Mouse (Mus musculus) liver, adult 2 months (tissue): Measurements from ENCODE around the gene Trat1. TPM values are rescaled to one million over a fixed set of nuclear protein-coding genes. Genes with fewer than 3 reads are reported as not detected.

Experiments used
- DNase-seq: peaks from one replicate; pipeline ENCODE4 v3.0.0-alpha.2; 2011; ENCODE audit warnings: low read depth, low spot score; ENCODE audit errors: extremely low read depth
- H3K27ac ChIP-seq: fragments of 200-500 bp; replicated peaks from 2 replicates; pipeline ENCODE4 v1.5.1; 2012; ENCODE audit warnings: low read depth, mild to moderate bottlenecking, control low read depth, inconsistent platforms, low read length; ENCODE audit not compliant: insufficient read depth
- H3K27me3 ChIP-seq: fragments of 200-500 bp; 2 replicates; pipeline ENCODE4 v1.6.1; 2012; ENCODE audit warnings: mild to moderate bottlenecking, moderate library complexity, low read length, inconsistent platforms; ENCODE audit not compliant: control insufficient read depth, insufficient read depth
- H3K36me3 ChIP-seq: fragments of 200-500 bp; 2 replicates; pipeline ENCODE4 v1.6.1; 2012; ENCODE audit warnings: low read length, inconsistent platforms; ENCODE audit not compliant: control insufficient read depth, insufficient read depth
- H3K4me1 ChIP-seq: fragments of 200-500 bp; 2 replicates; pipeline ENCODE4 v1.6.1; 2011; ENCODE audit warnings: low read length; ENCODE audit not compliant: control insufficient read depth, insufficient read depth
- H3K4me3 ChIP-seq: fragments of 200-500 bp; 2 replicates; pipeline ENCODE4 v1.5.1; 2011; ENCODE audit warnings: low read depth, mild to moderate bottlenecking, control low read depth, low read length, moderate library complexity; ENCODE audit not compliant: insufficient read depth
- H3K79me2 ChIP-seq: fragments of 200-500 bp; 2 replicates; pipeline ENCODE4 v1.6.1; 2012; ENCODE audit warnings: inconsistent platforms, mild to moderate bottlenecking, low read length, moderate library complexity; ENCODE audit not compliant: control insufficient read depth, insufficient read depth
- H3K9ac ChIP-seq: fragments of 200-500 bp; 2 replicates; pipeline ENCODE4 v1.6.1; 2012; ENCODE audit warnings: low read depth, mild to moderate bottlenecking, control low read depth, inconsistent platforms, low read length
- CTCF ChIP-seq: fragments of 200-500 bp; IDR thresholded peaks from 2 replicates; pipeline ENCODE4 v1.5.1; 2011; ENCODE audit warnings: low read depth, low read length, control low read depth
- POLR2A ChIP-seq: fragments of 200-500 bp; IDR thresholded peaks from 2 replicates; pipeline ENCODE4 v1.6.1; 2011; ENCODE audit warnings: low read length, control low read depth; ENCODE audit not compliant: insufficient read depth; ENCODE audit errors: extremely low read depth
- WGBS: fragments of 180-500 bp; shearing (Covaris S2); methylation state at CpG from one replicate; pipeline ENCODE4 v1.1.7; 2018; 5-methylcytosine and 5-hydroxymethylcytosine counted together
- polyA plus RNA-seq: library from polyadenylated mRNA; depleted of rRNA; stranded (reverse); fragments of >200 nt; gene quantifications from 2 replicates; pipeline ENCODE4 v1.2.3, GENCODE M21; 2012
- total RNA-seq: library from RNA; depleted of rRNA; stranded (reverse); fragments of >200 nt; gene quantifications from 2 replicates; pipeline ENCODE4 v1.2.3, GENCODE M21; 2014

The Trat1 gene
- total and polyA plus RNA-seq, 2 experiments: 0.02 TPM; not detected in 1

GRCm38 (mm10) chr16:48805412-48805811 is 33.6 kb upstream of the Trat1 start:
- Histone ChIP-seq H3K79me2 (no peaks in the 10 kb centered on the region), H3K4me1 (no peaks in the 10 kb centered on the region), H3K27ac (no peak overlapping the region), H3K9ac (no peak overlapping the region), H3K36me3 (no peaks in the 10 kb centered on the region), H3K4me3 (no peak overlapping the region), H3K27me3 (no peaks in the 10 kb centered on the region)
- no peak for DNase-seq
- no peak for TF ChIP-seq POLR2A
- no peak for TF ChIP-seq CTCF
- 85% methylated on average over 1 of the region's 1 CpGs for WGBS

- no peak for DNase-seq
- Histone ChIP-seq H3K27me3 (no peaks in the 10 kb centered on the region), H3K79me2 (no peaks in the 10 kb centered on the region), H3K4me1 (no peaks in the 10 kb centered on the region), H3K27ac (no peak overlapping the region), H3K36me3 (no peaks in the 10 kb centered on the region), H3K9ac (no peak overlapping the region), H3K4me3 (no peak overlapping the region)
- WGBS: 87% methylated on average over 2 of the region's 2 CpGs
- TF ChIP-seq POLR2A: no peak
- TF ChIP-seq CTCF: no peak
Measured at GRCm38 (mm10) chr16:48800906-48801305, 29.1 kb upstream of the Trat1 start.

DNA sequence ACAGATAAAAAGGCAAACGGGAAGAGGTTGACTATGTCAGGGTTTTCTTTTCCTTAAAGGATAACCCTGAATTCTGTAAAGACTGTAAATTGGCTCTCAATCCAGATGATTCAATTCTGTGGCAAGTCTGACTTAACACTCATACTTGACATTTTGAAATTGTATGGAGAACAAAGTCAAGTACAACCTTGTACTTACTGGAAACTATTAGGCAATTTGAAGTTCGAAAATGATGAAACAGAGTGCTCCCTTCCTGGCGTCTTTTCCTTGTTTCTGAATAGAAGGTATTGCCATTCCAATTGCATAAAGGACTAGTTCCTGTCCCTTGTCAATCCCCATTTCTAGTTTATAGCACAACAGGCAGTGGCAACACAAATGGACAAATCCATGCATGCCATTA is 27.6 kb upstream of the Trat1 start:
- Histone ChIP-seq H3K4me3 (no peak overlapping the region), H3K27me3 (no peaks in the 10 kb centered on the region), H3K79me2 (no peaks in the 10 kb centered on the region), H3K4me1 (no peaks in the 10 kb centered on the region), H3K36me3 (no peaks in the 10 kb centered on the region), H3K9ac (no peak overlapping the region), H3K27ac (no peak overlapping the region)
- no peak for TF ChIP-seq CTCF
- no peak for TF ChIP-seq POLR2A
- DNase-seq: no peak
- 64% methylated on average over 3 of the region's 3 CpGs for WGBS

DNA sequence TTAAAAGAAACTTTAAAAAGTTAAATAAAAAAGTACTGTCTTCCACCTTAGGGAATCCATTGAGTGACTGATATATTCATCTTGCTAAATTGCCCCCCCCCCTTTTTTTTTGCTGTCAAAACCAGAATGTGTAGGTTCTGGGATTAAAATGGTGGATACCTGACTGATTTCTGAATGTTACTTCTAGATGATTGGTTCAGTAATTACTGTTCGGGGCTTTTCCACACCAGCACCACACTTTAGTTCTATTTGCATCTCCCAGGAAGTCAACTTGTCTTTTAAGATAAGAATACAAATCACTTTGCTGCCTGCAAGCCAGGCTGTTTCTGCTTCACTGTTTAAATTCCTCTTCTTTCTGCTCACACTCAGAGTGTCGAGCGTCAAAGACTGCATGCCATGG is 26.5 kb upstream of the Trat1 start:
- Histone ChIP-seq H3K4me3 (no peak overlapping the region), H3K4me1 (no peaks in the 10 kb centered on the region), H3K9ac (no peak overlapping the region), H3K27me3 (no peaks in the 10 kb centered on the region), H3K36me3 (no peaks in the 10 kb centered on the region), H3K79me2 (no peaks in the 10 kb centered on the region), H3K27ac (no peak overlapping the region)
- 35% methylated on average over 3 of the region's 3 CpGs for WGBS
- no peak for DNase-seq
- no peak for TF ChIP-seq POLR2A
- no peak for TF ChIP-seq CTCF

GRCm38 (mm10) chr16:48788704-48789185 is 16.9 kb upstream of the Trat1 start:
- Histone ChIP-seq H3K4me3 (no peak overlapping the region), H3K4me1 (no peaks in the 10 kb centered on the region), H3K27ac (no peak overlapping the region), H3K36me3 (no peaks in the 10 kb centered on the region), H3K27me3 (no peaks in the 10 kb centered on the region), H3K9ac (no peak overlapping the region), H3K79me2 (no peaks in the 10 kb centered on the region)
- no peak for TF ChIP-seq POLR2A
- no peak for TF ChIP-seq CTCF
- DNase-seq: no peak
- WGBS: 72% methylated on average over 4 of the region's 4 CpGs

GRCm38 (mm10) chr16:48786258-48786657 is 14.4 kb upstream of the Trat1 start:
- 62% methylated on average over 3 of the region's 3 CpGs for WGBS
- Histone ChIP-seq H3K79me2 (no peaks in the 10 kb centered on the region), H3K4me3 (no peak overlapping the region), H3K36me3 (no peaks in the 10 kb centered on the region), H3K4me1 (no peaks in the 10 kb centered on the region), H3K27ac (no peak overlapping the region), H3K27me3 (no peaks in the 10 kb centered on the region), H3K9ac (no peak overlapping the region)
- DNase-seq: no peak
- TF ChIP-seq CTCF: no peak
- no peak for TF ChIP-seq POLR2A
